Mouse (Mus musculus) embryonic facial prominence, embryonic 11.5 days (tissue): ENCODE results near the gene Igfbp7. TPM values are rescaled to one million over a fixed set of nuclear protein-coding genes. Genes with fewer than 3 reads are reported as not detected.

Experiments
- ATAC-seq: fragments of 200-750 bp; cut with Nextera tagmentation; replicated peaks from 2 replicates; pipeline ENCODE4 v1.8.0; 2017; ENCODE audit warnings: low read depth; ENCODE audit not compliant: insufficient number of reproducible peaks, low FRiP score, low TSS enrichment
- DNase-seq: peaks from one replicate; pipeline ENCODE4 v3.0.0-alpha.2; 2015; ENCODE audit warnings: low spot score
- H3K27ac ChIP-seq: fragments of 300-500 bp; sonication (generic); replicated peaks from 2 replicates; pipeline ENCODE4 v1.5.1; 2014; ENCODE audit warnings: mild to moderate bottlenecking, low read depth, low read length, control low read depth
- H3K27me3 ChIP-seq: fragments of 300-500 bp; sonication (generic); 2 replicates; pipeline ENCODE4 v1.6.1; 2014; ENCODE audit warnings: mild to moderate bottlenecking, low read length, moderate library complexity, mixed read lengths; ENCODE audit not compliant: control insufficient read depth, insufficient read depth
- H3K36me3 ChIP-seq: fragments of 300-500 bp; sonication (generic); replicated peaks from 2 replicates; pipeline ENCODE4 v1.6.1; 2014; ENCODE audit warnings: low read depth, mild to moderate bottlenecking, low read length, moderate library complexity, mixed read lengths; ENCODE audit not compliant: control insufficient read depth, insufficient read depth
- H3K4me1 ChIP-seq: fragments of 300-500 bp; sonication (generic); 2 replicates; pipeline ENCODE4 v1.6.1; 2014; ENCODE audit warnings: low read length, mixed read lengths; ENCODE audit not compliant: control insufficient read depth, insufficient read depth
- H3K4me2 ChIP-seq: fragments of 300-500 bp; sonication (generic); 2 replicates; pipeline ENCODE4 v1.6.1; 2014; ENCODE audit warnings: low read depth, mild to moderate bottlenecking, control low read depth, low read length, moderate library complexity
- H3K4me3 ChIP-seq: fragments of 300-500 bp; sonication (generic); 2 replicates; pipeline ENCODE4 v1.5.1; 2014; ENCODE audit warnings: low read depth, low read length, control low read depth
- H3K9ac ChIP-seq: fragments of 300-500 bp; sonication (generic); replicated peaks from 2 replicates; pipeline ENCODE4 v1.6.1; 2014; ENCODE audit warnings: mild to moderate bottlenecking, control low read depth, low read length
- H3K9me3 ChIP-seq: fragments of 300-500 bp; sonication (generic); replicated peaks from 2 replicates; pipeline ENCODE4 v1.6.1; 2016; ENCODE audit warnings: mild to moderate bottlenecking, low read length, inconsistent platforms, mixed read lengths; ENCODE audit not compliant: control insufficient read depth
- WGBS: fragments of 180-500 bp; shearing (Covaris S2); extraction: QIAGEN DNeasy Blood & Tissue Kit; methylation state at CpG from one replicate; pipeline ENCODE4 v1.1.7; 2014; 5-methylcytosine and 5-hydroxymethylcytosine counted together
- polyA plus RNA-seq: library from polyadenylated mRNA; unstranded; fragments of >200 nt; fragmentation: Nextera tagmentation; extraction: Ambion mirVana; gene quantifications from 2 replicates; pipeline ENCODE4 v1.2.1, GENCODE M21; 2014

Gene Igfbp7
- polyA plus RNA-seq, 1 experiment from 2014 or later, result 12.2 TPM

- H3K4me3 ChIP-seq, result no peak overlapping the region
- no peak for ATAC-seq
- no peak overlapping the region for H3K27ac ChIP-seq
- H3K4me2 ChIP-seq, result no peak overlapping the region
- DNase-seq, result no peak
- H3K27me3 ChIP-seq, result no peaks in the 10 kb centered on the region
- H3K9ac ChIP-seq, result no peak overlapping the region
- H3K4me1 ChIP-seq, result no peaks in the 10 kb centered on the region
- H3K9me3 ChIP-seq, result no peaks in the 10 kb centered on the region
- WGBS, result 74% methylated on average over 7 of the region's 7 CpGs
- no peaks in the 10 kb centered on the region for H3K36me3 ChIP-seq
These were observed 35.6 kb downstream of the Igfbp7 start for GRCm38 (mm10) chr5:77372242-77372641.

- H3K4me1 ChIP-seq, result no peaks in the 10 kb centered on the region
- no peaks in the 10 kb centered on the region for H3K9me3 ChIP-seq
- H3K27ac ChIP-seq, result no peak overlapping the region
- no peaks in the 10 kb centered on the region for H3K36me3 ChIP-seq
- no peak overlapping the region for H3K4me2 ChIP-seq
- ATAC-seq (no peak), DNase-seq (no peak)
- no peak overlapping the region for H3K4me3 ChIP-seq
- H3K27me3 ChIP-seq, result no peaks in the 10 kb centered on the region
- H3K9ac ChIP-seq, result no peak overlapping the region
- WGBS, result 81% methylated on average over 5 of the region's 5 CpGs
These were observed 37.4 kb downstream of the Igfbp7 start for GRCm38 (mm10) chr5:77370378-77370892.

- H3K9me3 ChIP-seq, result no peaks in the 10 kb centered on the region
- 83% methylated on average over 5 of the region's 5 CpGs for WGBS
- H3K27me3 ChIP-seq, result no peaks in the 10 kb centered on the region
- H3K4me2 ChIP-seq, result no peak overlapping the region
- no peaks in the 10 kb centered on the region for H3K4me1 ChIP-seq
- H3K4me3 ChIP-seq, result no peak overlapping the region
- ATAC-seq, result no peak
- no peak overlapping the region for H3K27ac ChIP-seq
- no peak for DNase-seq
- H3K36me3 ChIP-seq, result no peaks in the 10 kb centered on the region
- H3K9ac ChIP-seq, result no peak overlapping the region
These were observed 38.4 kb downstream of the Igfbp7 start for GRCm38 (mm10) chr5:77369394-77369793.

GRCm38 (mm10) chr5:77368194-77368593, 39.6 kb downstream of the Igfbp7 start:
- WGBS, result 41% methylated on average over 7 of the region's 7 CpGs
- ATAC-seq, result no peak

GRCm38 (mm10) chr5:77367682-77368081, 40.2 kb downstream of the Igfbp7 start:
- Histone ChIP-seq H3K36me3 (no peaks in the 10 kb centered on the region), H3K4me3 (no peak overlapping the region), H3K9ac (no peak overlapping the region), H3K9me3 (no peaks in the 10 kb centered on the region), H3K27me3 (no peaks in the 10 kb centered on the region), H3K4me1 (no peaks in the 10 kb centered on the region), H3K4me2 (no peak overlapping the region), H3K27ac (no peak overlapping the region)
- WGBS, result 53% methylated on average over 12 of the region's 12 CpGs
- ATAC-seq (no peak), DNase-seq (no peak)

More at GRCm38 (mm10) chr5:77368194-77368593, 39.6 kb downstream of the Igfbp7 start:
- Histone ChIP-seq H3K9me3 (no peaks in the 10 kb centered on the region), H3K4me3 (no peak overlapping the region), H3K4me2 (no peak overlapping the region), H3K4me1 (no peaks in the 10 kb centered on the region), H3K27ac (no peak overlapping the region), H3K9ac (no peak overlapping the region), H3K27me3 (no peaks in the 10 kb centered on the region), H3K36me3 (no peaks in the 10 kb centered on the region)
- no peak for DNase-seq

GRCm38 (mm10) chr5:77367145-77367544, 40.7 kb downstream of the Igfbp7 start:
- Histone ChIP-seq H3K27ac (no peak overlapping the region), H3K4me1 (no peaks in the 10 kb centered on the region), H3K4me2 (no peak overlapping the region), H3K9me3 (no peaks in the 10 kb centered on the region), H3K27me3 (no peaks in the 10 kb centered on the region), H3K36me3 (no peaks in the 10 kb centered on the region), H3K9ac (no peak overlapping the region), H3K4me3 (no peak overlapping the region)
- WGBS, result 100% methylated on average over 1 of the region's 1 CpGs
- DNase-seq (no peak), ATAC-seq (no peak)

GRCm38 (mm10) chr5:77366313-77366712, 41.5 kb downstream of the Igfbp7 start:
- DNase-seq (no peak), ATAC-seq (no peak)
- Histone ChIP-seq H3K4me3 (no peak overlapping the region), H3K9ac (no peak overlapping the region), H3K36me3 (no peaks in the 10 kb centered on the region), H3K4me1 (no peaks in the 10 kb centered on the region), H3K27ac (no peak overlapping the region), H3K9me3 (no peaks in the 10 kb centered on the region), H3K27me3 (no peaks in the 10 kb centered on the region), H3K4me2 (no peak overlapping the region)
- WGBS, result 83% methylated on average over 8 of the region's 8 CpGs

GRCm38 (mm10) chr5:77364443-77365038, 43.3 kb downstream of the Igfbp7 start:
- no peaks in the 10 kb centered on the region for H3K4me1 ChIP-seq
- no peak; the same call in 1 of the 2 replicates for ATAC-seq
- no peaks in the 10 kb centered on the region for H3K27me3 ChIP-seq
- no peak overlapping the region for H3K4me3 ChIP-seq
- DNase-seq, result no peak
- H3K4me2 ChIP-seq, result no peak overlapping the region
- no peak overlapping the region for H3K27ac ChIP-seq
- H3K9ac ChIP-seq, result no peak overlapping the region
- 89% methylated on average over 3 of the region's 3 CpGs for WGBS
- no peaks in the 10 kb centered on the region for H3K36me3 ChIP-seq
- H3K9me3 ChIP-seq, result no peaks in the 10 kb centered on the region
